17 mouse cellular contexts compared by ENCODE assay signal in genomic region chr4:46676646-46677045, GRCm38 (mm10).
"Had no signal": no experiment of that assay in that cellular context is flagged by ENCODE, and none has a peak within 500 bp of the region (broad histone marks: within the 10 kb centered on the region; RNA-seq: fewer than 3 reads in every experiment).

No protein-coding gene starts in this region.

- H3K4me3 ChIP-seq: limb, embryonic 12.5 days; limb, embryonic 15.5 days; lung, embryonic 15.5 days; megakaryocyte, embryonic 14.5 days; midbrain, embryonic 10.5 days; midbrain, embryonic 13.5 days had no signal

- H3K27ac ChIP-seq: limb, embryonic 12.5 days; limb, embryonic 15.5 days; liver, embryonic 14.5 days; lung, embryonic 15.5 days; midbrain, embryonic 10.5 days; midbrain, embryonic 13.5 days had no signal

- H3K27me3 ChIP-seq: limb, embryonic 12.5 days; limb, embryonic 15.5 days; lung, embryonic 15.5 days; midbrain, embryonic 13.5 days had no signal

- H3K4me1 ChIP-seq: limb, embryonic 12.5 days; limb, embryonic 15.5 days; lung, embryonic 15.5 days; midbrain, embryonic 13.5 days had no signal

- H3K9me3 ChIP-seq: limb, embryonic 12.5 days; limb, embryonic 15.5 days; lung, embryonic 15.5 days; midbrain, embryonic 10.5 days; midbrain, embryonic 13.5 days had no signal

- DNase-seq: kidney, adult 18-20 months; kidney, adult 9 months; kidney, postnatal 14 days; kidney, postnatal 4 days; left cerebral cortex, postnatal 4 days; lung, adult 18-20 months; lung, postnatal 10 days; lung, postnatal 4 days; thymus, postnatal 25 days had no signal

- ATAC-seq: intestine, embryonic 16.5 days; midbrain, embryonic 13.5 days had no signal

- H3K9ac ChIP-seq: limb, embryonic 12.5 days; limb, embryonic 15.5 days; liver, embryonic 14.5 days; lung, embryonic 15.5 days; midbrain, embryonic 13.5 days had no signal

- H3K36me3 ChIP-seq: limb, embryonic 12.5 days; limb, embryonic 15.5 days; lung, embryonic 15.5 days; midbrain, embryonic 10.5 days had no signal

- H3K4me2 ChIP-seq: limb, embryonic 12.5 days; limb, embryonic 15.5 days; lung, embryonic 15.5 days; midbrain, embryonic 13.5 days had no signal
